Mouse (Mus musculus): ENCODE results near the gene Cfhr1.

Cfhr1 gene

GRCm38 (mm10) chr1:139560024-139560423 lies at the start of gene Cfhr1:
Gene Cfhr1, minus strand, starts transcription at chr1:139560272.
- no peak for DNase-seq (ENCODE audit: extremely low spot score, low read depth, low spot score)

DNA sequence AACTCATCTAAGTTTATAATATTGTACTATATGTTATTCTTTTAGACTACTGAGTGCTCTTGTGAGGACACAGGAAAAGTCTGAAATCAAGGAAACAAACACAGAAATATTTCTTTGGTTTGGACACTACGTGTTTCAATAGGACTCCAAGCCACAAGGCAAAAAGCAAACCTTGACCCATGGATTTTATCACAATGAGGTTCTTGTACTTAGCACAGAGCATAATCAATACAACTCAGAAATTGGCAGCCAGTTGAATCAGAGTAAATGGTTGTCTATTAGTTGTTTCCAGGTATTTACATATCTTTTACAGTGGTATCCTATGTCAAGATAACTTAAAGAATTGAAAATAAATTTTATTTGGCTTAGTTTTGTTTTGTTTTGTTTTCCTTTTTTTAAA lies 8.8 kb downstream of the Cfhr1 start:
- DNase-seq (ENCODE audit: extremely low spot score, low read depth, low spot score) = no peak

DNA sequence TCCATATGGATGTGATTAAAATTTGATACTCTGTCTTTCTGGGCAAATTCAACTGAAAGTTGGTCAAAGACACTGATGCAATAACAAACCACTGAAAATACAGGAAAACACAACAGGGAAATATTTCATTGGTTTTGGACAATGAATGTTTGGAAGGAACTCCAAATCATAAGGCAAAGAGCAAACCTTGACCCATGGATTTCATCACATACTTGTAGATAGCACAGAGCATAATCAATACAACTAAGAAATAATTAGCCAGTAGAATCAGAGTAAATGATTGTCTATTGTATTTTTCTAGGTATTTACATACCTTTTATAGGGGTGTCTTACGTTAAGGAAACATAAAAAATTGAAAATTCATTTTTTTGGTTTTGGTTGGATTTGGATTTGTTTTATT lies 11.5 kb downstream of the Cfhr1 start:
- no peak for DNase-seq (ENCODE audit: extremely low spot score, low read depth, low spot score)

GRCm38 (mm10) chr1:139514556-139514955 lies 45.5 kb downstream of the Cfhr1 start:
- no peak for DNase-seq (ENCODE audit: extremely low spot score, low read depth, low spot score)

DNA sequence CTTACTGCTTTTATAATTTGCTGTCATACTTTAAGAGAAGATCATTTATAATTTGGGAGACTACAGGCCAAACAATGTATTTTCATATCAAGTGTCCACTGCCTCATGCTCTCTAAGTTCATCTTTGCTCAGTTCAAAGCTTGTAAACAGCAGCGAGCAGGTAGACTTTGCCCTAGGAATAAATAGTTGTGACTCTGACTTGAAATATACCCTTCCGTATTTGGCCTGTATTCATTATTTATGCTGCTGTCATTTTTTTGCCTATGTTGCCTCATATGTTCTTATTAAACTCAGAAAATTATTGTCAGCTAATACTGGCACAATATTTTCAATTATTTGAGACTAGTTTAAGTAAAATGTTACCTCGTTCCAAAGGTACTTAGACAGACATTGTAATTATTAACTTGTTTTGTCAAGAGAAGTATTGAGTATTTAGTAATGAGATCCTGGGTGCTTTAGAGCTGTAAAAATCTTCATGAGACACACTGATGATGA lies 58.8 kb downstream of the Cfhr1 start, which contains the start of gene F13b:
Gene F13b, plus strand, starts transcription at position 445 of the 495 bp plus-strand sequence.
- DNase-seq (ENCODE audit: extremely low spot score, low read depth, low spot score) = no peak

GRCm38 (mm10) chr1:139499751-139500150 lies 60.3 kb downstream of the Cfhr1 start:
- no peak for DNase-seq (ENCODE audit: extremely low spot score, low read depth, low spot score)

Data from hindlimb bud, embryonic 11.5 days (tissue).